Mouse (Mus musculus) embryonic fibroblast, embryonic 13.5 days (primary cell): ENCODE data around the gene Arpc1a.

Source experiments
- CTCF ChIP-seq: IDR thresholded peaks from 2 replicates; pipeline ENCODE4 v1.5.1; 2011; ENCODE audit warnings: mild to moderate bottlenecking, control low read depth, low read length, moderate library complexity, borderline replicate concordance; ENCODE audit not compliant: insufficient read depth
- POLR2A ChIP-seq: IDR thresholded peaks from 2 replicates; pipeline ENCODE4 v1.6.1; 2011; ENCODE audit warnings: low read depth, mild to moderate bottlenecking, control low read depth, low read length, moderate library complexity

DNA sequence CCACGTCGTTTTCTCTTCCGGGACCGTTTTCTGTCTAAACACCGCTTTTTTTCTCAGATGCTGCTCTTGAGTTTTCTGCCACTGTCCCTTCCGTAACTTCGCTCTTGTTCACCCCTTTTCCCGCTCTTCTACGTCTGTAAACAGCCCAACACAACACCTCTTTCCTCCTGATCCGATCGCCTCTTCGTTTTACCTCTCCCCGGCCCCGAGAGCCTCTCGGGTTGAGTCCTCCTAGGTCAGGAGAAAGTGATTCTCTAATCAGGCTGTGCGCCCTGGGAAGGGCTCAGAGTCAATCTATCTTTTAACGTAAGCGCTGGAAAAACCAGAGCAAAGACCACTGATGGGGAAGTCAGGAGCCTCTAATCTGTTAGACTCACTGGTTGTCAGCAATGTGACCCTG, 57.0 kb downstream of the Arpc1a start:
- no peak for TF ChIP-seq POLR2A
- TF ChIP-seq CTCF = no peak
